Mouse (Mus musculus) MEL (cell line): ENCODE data around the gene Megf8.
A peak's percentile ranks its signal among the peaks of the same experiment; 100 is the strongest.

ENCODE experiments used
- BHLHE40 ChIP-seq: IDR thresholded peaks from 2 replicates; pipeline ENCODE4 v1.6.1; 2012; ENCODE audit warnings: low read depth, mild to moderate bottlenecking, inconsistent platforms, low read length, improper control_type of control experiment, borderline replicate concordance
- CTCF ChIP-seq, 3 experiments: IDR thresholded peaks in 2 of 3; conservative IDR thresholded peaks in 1 of 3; 2 replicates each; pipeline ENCODE4 v1.5.1; 2011 to 2012; ENCODE audit warnings: low read length in 3 of 3, low read depth in 2 of 3, mild to moderate bottlenecking in 2 of 3, improper control_type of control experiment in 1 of 3, inconsistent platforms in 1 of 3, mixed read lengths in 1 of 3, moderate library complexity in 1 of 3; ENCODE audit not compliant: control insufficient read depth in 1 of 3, insufficient read depth in 1 of 3, poor library complexity in 1 of 3, severe bottlenecking in 1 of 3
- ELF1 ChIP-seq: IDR thresholded peaks from 2 replicates; pipeline ENCODE4 v1.6.1; 2014; ENCODE audit warnings: low read depth, mild to moderate bottlenecking, inconsistent platforms, low read length, improper control_type of control experiment, moderate library complexity
- EP300 ChIP-seq, 2 experiments: IDR thresholded peaks; 2 replicates each; pipeline ENCODE4 v1.6.1; 2011; ENCODE audit warnings: improper control_type of control experiment in 2 of 2, low read length in 2 of 2, low read depth in 1 of 2, mild to moderate bottlenecking in 1 of 2
- GATA1 ChIP-seq: IDR thresholded peaks from 2 replicates; pipeline ENCODE4 v1.6.1; 2011; ENCODE audit warnings: low read depth, low read length, improper control_type of control experiment
- JUND ChIP-seq: IDR thresholded peaks from 2 replicates; pipeline ENCODE4 v1.6.1; 2011; ENCODE audit warnings: low read depth, mild to moderate bottlenecking, improper control_type of control experiment, low read length
- MAX ChIP-seq: IDR thresholded peaks from 2 replicates; pipeline ENCODE4 v1.6.1; 2011; ENCODE audit warnings: low read length, improper control_type of control experiment
- MXI1 ChIP-seq: IDR thresholded peaks from 2 replicates; pipeline ENCODE4 v1.6.1; 2011; ENCODE audit warnings: mild to moderate bottlenecking, low read depth, low read length, improper control_type of control experiment
- NELFE ChIP-seq: IDR thresholded peaks from 2 replicates; pipeline ENCODE4 v1.6.1; 2011; ENCODE audit warnings: low read depth, low read length, improper control_type of control experiment
- POLR2A ChIP-seq, 2 experiments: IDR thresholded peaks; 2 replicates each; pipeline ENCODE4 v1.6.1; 2011 to 2012; ENCODE audit warnings: low read length in 2 of 2, mild to moderate bottlenecking in 2 of 2, control low read depth in 1 of 2, improper control_type of control experiment in 1 of 2, low read depth in 1 of 2, moderate library complexity in 1 of 2; ENCODE audit not compliant: control insufficient read depth in 1 of 2, insufficient read depth in 1 of 2, poor library complexity in 1 of 2
- RAD21 ChIP-seq: IDR thresholded peaks from 2 replicates; pipeline ENCODE4 v1.6.1; 2011; ENCODE audit warnings: mild to moderate bottlenecking, low read depth, low read length, improper control_type of control experiment
- TBP ChIP-seq: IDR thresholded peaks from 2 replicates; pipeline ENCODE4 v1.8.0; 2011; ENCODE audit warnings: low read depth, low read length, improper control_type of control experiment
- USF1 ChIP-seq: IDR thresholded peaks from 2 replicates; pipeline ENCODE4 v1.6.1; 2014; ENCODE audit warnings: low read depth, mild to moderate bottlenecking, inconsistent platforms, low read length, improper control_type of control experiment, moderate library complexity
- USF2 ChIP-seq, 2 experiments: IDR thresholded peaks; 2 replicates each; pipeline ENCODE4 v1.6.1; 2011 to 2012; ENCODE audit warnings: improper control_type of control experiment in 2 of 2, low read length in 2 of 2, borderline replicate concordance in 1 of 2, inconsistent platforms in 1 of 2, low read depth in 1 of 2, mild to moderate bottlenecking in 1 of 2; ENCODE audit not compliant: insufficient read depth in 1 of 2

DNA sequence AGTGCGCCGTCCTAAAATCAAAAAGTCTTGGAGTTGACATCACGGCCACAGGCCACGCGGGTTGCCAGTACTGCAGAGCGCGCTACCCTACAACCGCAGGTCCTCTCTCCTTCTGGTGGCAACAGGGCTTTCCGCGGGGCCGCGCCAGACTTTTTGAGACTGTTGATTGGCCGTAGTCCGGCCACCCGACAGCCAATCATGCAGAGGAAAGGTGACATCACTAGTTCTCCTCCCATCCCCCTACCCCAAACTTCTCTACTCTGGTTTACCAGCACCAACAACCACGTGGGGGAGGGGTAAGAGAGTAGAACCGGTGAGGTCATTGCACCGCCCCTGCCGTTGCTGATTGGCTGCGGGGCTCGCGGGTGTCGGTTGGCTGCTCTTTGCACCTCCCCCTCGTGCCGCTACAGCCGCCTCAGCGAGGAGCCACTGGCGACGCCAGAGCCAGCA, 49.6 kb upstream of the Megf8 start, which contains the start of gene Cic:
- TF ChIP-seq TBP, result peak; percentile 80
- TF ChIP-seq CTCF (IDR thresholded peaks at IDR 0.05 in 2 of 3, conservative IDR thresholded peaks at IDR 0.05 in 1 of 3; ENCODE audit: control insufficient read depth in 1 of 3, insufficient read depth in 1 of 3, low read depth in 2 of 3, low read length in 3 of 3, poor library complexity in 1 of 3, severe bottlenecking in 1 of 3), result no peak
- no peak; the same call in 1 of the 2 replicates for TF ChIP-seq MXI1
- TF ChIP-seq POLR2A (IDR thresholded peaks at IDR 0.05; ENCODE audit: control insufficient read depth in 1 of 2, insufficient read depth in 1 of 2, low read depth in 1 of 2, low read length in 2 of 2, poor library complexity in 1 of 2), result peak; percentile 49 to 93
- peak; percentile 81 for TF ChIP-seq MAX
- TF ChIP-seq RAD21, result no peak
- no peak for TF ChIP-seq JUND
- no peak for TF ChIP-seq ELF1
- TF ChIP-seq USF1, result peak; percentile 79
- TF ChIP-seq BHLHE40, result peak; percentile 69; the same call in 1 of the 2 replicates
- TF ChIP-seq USF2 (IDR thresholded peaks at IDR 0.05; ENCODE audit: borderline replicate concordance in 1 of 2, insufficient read depth in 1 of 2, low read depth in 1 of 2, low read length in 2 of 2), result no peak
- no peak for TF ChIP-seq GATA1
- peak in 1 of 2 experiments; percentile 74; a peak in 2 of 4 replicates for TF ChIP-seq EP300 (IDR thresholded peaks at IDR 0.05; ENCODE audit: low read depth in 1 of 2, low read length in 2 of 2)
- TF ChIP-seq NELFE, result peak; percentile 74
